Mouse (Mus musculus): ENCODE measurements at regions not wholly inside any gene's neighbourhood (a gene's known extent, or its start where the extent isn't known, plus 50 kb on each side); places are given as distances from the start of the nearest gene placed in this dataset.

DNA sequence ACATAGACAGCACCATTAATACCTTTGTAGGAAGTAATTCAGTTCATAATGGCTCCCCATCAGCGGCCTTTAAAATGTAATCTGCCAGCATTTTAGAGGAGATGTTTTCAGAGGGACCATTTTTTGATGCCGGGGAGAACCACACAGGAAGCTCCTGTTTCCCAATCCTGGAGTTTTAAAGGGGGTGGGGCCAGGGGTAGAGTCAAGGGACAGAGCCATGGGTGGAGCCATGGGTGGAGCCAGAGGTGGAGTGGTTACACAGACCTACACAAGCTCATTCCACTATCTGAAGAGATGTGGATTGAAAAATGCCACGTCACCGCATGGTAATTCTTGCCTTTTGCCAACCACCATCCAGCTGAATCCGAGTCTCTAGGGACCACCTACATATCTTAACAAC lies 67.1 kb upstream of the Plcl2 start:
- H3K4me2 ChIP-seq (ENCODE audit: low read depth, low read length): no peak overlapping the region
- H3K9ac ChIP-seq (ENCODE audit: low read length): no peak overlapping the region
- 0 out of 2 replicates have a peak, but pooled peaks cover 2% of the 10 kb centered on the region for H3K4me1 ChIP-seq (ENCODE audit: control insufficient read depth, insufficient read depth, low read length)
- no peak overlapping the region for H3K4me3 ChIP-seq (ENCODE audit: low read length)
- ATAC-seq (replicated peaks; ENCODE audit: extremely low read depth, insufficient read depth, low FRiP score): no peak
- WGBS: 79% methylated on average over 5 of the region's 5 CpGs
- H3K9me3 ChIP-seq (replicated peaks; ENCODE audit: control insufficient read depth, low read length): no peaks in the 10 kb centered on the region
- H3K27ac ChIP-seq (ENCODE audit: low read length): no peak overlapping the region
- H3K36me3 ChIP-seq (ENCODE audit: control insufficient read depth, insufficient read depth): no peaks in the 10 kb centered on the region
- H3K27me3 ChIP-seq (ENCODE audit: control insufficient read depth, insufficient read depth, low read length): no peaks in the 10 kb centered on the region

DNA sequence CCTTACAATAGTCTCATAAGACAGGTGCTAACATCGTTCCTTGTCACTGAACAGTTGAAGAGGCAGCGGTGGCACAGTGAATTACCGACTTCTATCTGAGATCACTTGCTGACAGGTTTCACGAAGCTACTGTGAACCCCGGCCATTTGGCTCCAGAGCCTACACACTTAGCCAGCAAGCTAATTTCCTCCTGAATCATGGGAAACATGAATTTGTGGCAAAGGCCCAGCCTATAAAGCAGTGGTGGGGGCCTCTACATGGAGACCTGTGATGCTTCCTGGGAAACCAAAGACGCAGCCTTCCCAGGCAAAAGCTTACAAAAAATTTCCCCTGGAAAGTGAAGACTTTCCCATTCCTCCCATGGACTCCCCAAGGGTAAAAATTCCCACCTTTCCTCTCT lies 66.3 kb upstream of the Plcl2 start:
- WGBS: 77% methylated on average over 6 of the region's 6 CpGs
- 0 out of 2 replicates have a peak, but pooled peaks cover 2% of the 10 kb centered on the region for H3K4me1 ChIP-seq (ENCODE audit: control insufficient read depth, insufficient read depth, low read length)
- H3K4me3 ChIP-seq (ENCODE audit: low read length): no peak overlapping the region
- no peak overlapping the region for H3K9ac ChIP-seq (ENCODE audit: low read length)
- no peak for ATAC-seq (replicated peaks; ENCODE audit: extremely low read depth, insufficient read depth, low FRiP score)
- H3K9me3 ChIP-seq (replicated peaks; ENCODE audit: control insufficient read depth, low read length): no peaks in the 10 kb centered on the region
- H3K27ac ChIP-seq (ENCODE audit: low read length): peak overlapping the region; percentile 25; the same call in 1 of the 2 replicates
- H3K27me3 ChIP-seq (ENCODE audit: control insufficient read depth, insufficient read depth, low read length): no peaks in the 10 kb centered on the region
- no peaks in the 10 kb centered on the region for H3K36me3 ChIP-seq (ENCODE audit: control insufficient read depth, insufficient read depth)
- H3K4me2 ChIP-seq (ENCODE audit: low read depth, low read length): no peak overlapping the region

DNA sequence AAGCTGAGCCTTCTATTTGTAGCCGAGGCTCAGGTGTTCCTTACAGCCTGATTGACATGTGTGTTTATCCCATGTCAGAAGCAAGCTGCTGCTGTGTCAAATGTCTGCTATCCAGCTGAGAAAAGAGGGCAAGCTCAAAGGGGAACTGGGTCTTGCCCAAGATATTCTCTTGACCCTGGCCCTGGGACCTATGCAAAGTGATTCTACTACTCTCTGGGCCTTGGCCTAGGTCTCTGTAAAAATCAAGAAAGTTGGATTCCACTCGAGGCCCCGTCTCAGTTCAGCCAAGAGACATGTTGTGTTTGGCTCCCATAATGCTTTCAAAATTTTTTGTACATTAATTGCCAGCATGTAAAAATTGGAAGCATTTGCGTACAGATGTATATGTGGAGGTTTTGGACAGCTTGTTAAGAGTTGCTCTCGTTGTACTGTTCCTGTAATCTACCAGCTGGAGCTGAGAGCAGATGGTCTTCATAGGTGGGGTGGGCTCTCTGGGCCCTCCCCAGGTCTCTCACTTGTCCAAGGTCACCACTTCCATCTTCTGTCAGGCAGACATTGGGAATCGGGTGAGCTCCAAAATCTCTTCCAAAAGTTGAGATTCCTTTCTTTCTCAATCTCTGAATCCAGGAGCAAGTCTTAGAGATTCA lies 65.7 kb upstream of the Plcl2 start:
- WGBS: 68% methylated on average over 6 of the region's 6 CpGs
- ATAC-seq (replicated peaks; ENCODE audit: extremely low read depth, insufficient read depth, low FRiP score): no peak
- Histone ChIP-seq H3K9me3 (replicated peaks; ENCODE audit: control insufficient read depth, low read length) (no peaks in the 10 kb centered on the region), H3K4me3 (ENCODE audit: low read length) (no peak overlapping the region), H3K36me3 (ENCODE audit: control insufficient read depth, insufficient read depth) (no peaks in the 10 kb centered on the region), H3K9ac (ENCODE audit: low read length) (no peak overlapping the region), H3K27ac (ENCODE audit: low read length) (peak overlapping the region; percentile 25; the same call in 1 of the 2 replicates), H3K27me3 (ENCODE audit: control insufficient read depth, insufficient read depth, low read length) (no peaks in the 10 kb centered on the region), H3K4me2 (ENCODE audit: low read depth, low read length) (no peak overlapping the region), H3K4me1 (ENCODE audit: control insufficient read depth, insufficient read depth, low read length) (0 out of 2 replicates have a peak, but pooled peaks cover 2% of the 10 kb centered on the region)

DNA sequence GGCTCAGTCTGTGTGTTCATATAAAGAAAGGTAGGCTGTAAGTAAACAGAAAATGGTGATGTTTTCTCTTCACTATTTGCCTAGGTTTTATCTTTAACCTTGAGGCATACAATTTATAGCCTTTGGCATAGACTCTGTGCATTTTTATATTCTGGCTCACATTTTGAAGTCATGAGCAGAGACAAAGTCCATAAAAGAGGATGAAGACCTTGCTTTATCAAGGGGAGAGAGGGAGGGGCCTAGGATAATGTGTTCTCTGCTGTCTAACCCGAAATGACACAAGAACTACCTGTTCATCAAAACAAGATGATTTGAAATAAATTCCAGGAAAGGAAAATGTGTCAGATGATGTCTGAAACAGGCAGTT lies 65.2 kb upstream of the Plcl2 start:
- WGBS: 72% methylated on average over 1 of the region's 1 CpGs

DNA sequence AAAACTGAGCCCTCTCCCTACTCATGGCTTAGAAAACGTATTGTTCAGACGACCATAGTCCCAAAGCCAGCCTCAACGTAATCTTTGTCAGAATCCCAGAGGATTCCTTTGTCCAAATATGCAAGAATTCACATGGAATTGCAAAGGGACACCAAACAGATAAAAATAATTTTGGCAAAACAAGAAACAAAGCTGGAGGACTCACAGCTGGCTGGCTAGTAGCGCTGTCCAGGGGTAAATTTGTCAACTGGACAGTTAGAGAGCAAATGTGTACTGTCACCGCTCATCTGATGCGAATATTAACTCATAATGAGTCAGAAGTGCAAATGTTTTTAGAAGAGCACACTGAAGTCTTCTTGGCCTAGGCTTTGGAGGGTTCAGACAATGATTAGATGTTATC lies 60.5 kb upstream of the Plcl2 start:
- WGBS: 77% methylated on average over 6 of the region's 6 CpGs
- Histone ChIP-seq H3K4me3 (ENCODE audit: low read length) (no peak overlapping the region), H3K4me1 (ENCODE audit: control insufficient read depth, insufficient read depth, low read length) (no peaks in the 10 kb centered on the region), H3K27me3 (ENCODE audit: control insufficient read depth, insufficient read depth, low read length) (no peaks in the 10 kb centered on the region), H3K36me3 (ENCODE audit: control insufficient read depth, insufficient read depth) (no peaks in the 10 kb centered on the region), H3K4me2 (ENCODE audit: low read depth, low read length) (no peak overlapping the region), H3K27ac (ENCODE audit: low read length) (no peak overlapping the region), H3K9ac (ENCODE audit: low read length) (no peak overlapping the region), H3K9me3 (replicated peaks; ENCODE audit: control insufficient read depth, low read length) (no peaks in the 10 kb centered on the region)
- ATAC-seq (replicated peaks; ENCODE audit: extremely low read depth, insufficient read depth, low FRiP score): no peak

More for the DNA sequence above, 65.2 kb upstream of the Plcl2 start:
- no peak overlapping the region for H3K4me3 ChIP-seq (ENCODE audit: low read length)
- H3K4me1 ChIP-seq (ENCODE audit: control insufficient read depth, insufficient read depth, low read length): 0 out of 2 replicates have a peak, but pooled peaks cover 2% of the 10 kb centered on the region
- H3K27ac ChIP-seq (ENCODE audit: low read length): no peak overlapping the region
- ATAC-seq (replicated peaks; ENCODE audit: extremely low read depth, insufficient read depth, low FRiP score): no peak
- no peak overlapping the region for H3K9ac ChIP-seq (ENCODE audit: low read length)
- H3K4me2 ChIP-seq (ENCODE audit: low read depth, low read length): no peak overlapping the region
- no peaks in the 10 kb centered on the region for H3K9me3 ChIP-seq (replicated peaks; ENCODE audit: control insufficient read depth, low read length)
- H3K36me3 ChIP-seq (ENCODE audit: control insufficient read depth, insufficient read depth): no peaks in the 10 kb centered on the region
- H3K27me3 ChIP-seq (ENCODE audit: control insufficient read depth, insufficient read depth, low read length): no peaks in the 10 kb centered on the region

DNA sequence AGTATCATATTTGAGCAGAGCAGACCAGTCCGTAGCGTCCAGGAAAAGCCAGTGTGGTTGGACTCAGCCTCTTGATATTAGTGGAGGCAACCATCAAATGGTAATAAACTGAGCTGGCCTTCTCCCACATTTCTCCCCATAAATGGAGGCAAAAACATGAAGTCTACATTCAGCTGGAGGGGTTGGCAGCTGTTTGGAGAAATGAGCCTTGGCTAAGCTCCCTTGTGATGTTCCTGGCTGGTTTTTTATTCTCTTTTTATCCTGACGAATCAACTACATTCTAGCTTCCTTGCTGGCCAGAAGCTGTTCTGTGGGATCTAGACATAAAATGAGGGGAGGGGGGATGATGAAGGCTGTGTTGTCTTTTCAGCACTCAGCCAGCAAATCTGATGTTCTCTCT lies 57.6 kb upstream of the Plcl2 start:
- H3K4me2 ChIP-seq (ENCODE audit: low read depth, low read length): no peak overlapping the region
- WGBS: 83% methylated on average over 3 of the region's 3 CpGs
- H3K4me1 ChIP-seq (ENCODE audit: control insufficient read depth, insufficient read depth, low read length): no peaks in the 10 kb centered on the region
- no peak overlapping the region for H3K4me3 ChIP-seq (ENCODE audit: low read length)
- no peaks in the 10 kb centered on the region for H3K27me3 ChIP-seq (ENCODE audit: control insufficient read depth, insufficient read depth, low read length)
- H3K27ac ChIP-seq (ENCODE audit: low read length): no peak overlapping the region
- H3K36me3 ChIP-seq (ENCODE audit: control insufficient read depth, insufficient read depth): no peaks in the 10 kb centered on the region
- H3K9me3 ChIP-seq (replicated peaks; ENCODE audit: control insufficient read depth, low read length): no peaks in the 10 kb centered on the region
- no peak for ATAC-seq (replicated peaks; ENCODE audit: extremely low read depth, insufficient read depth, low FRiP score)
- H3K9ac ChIP-seq (ENCODE audit: low read length): no peak overlapping the region

DNA sequence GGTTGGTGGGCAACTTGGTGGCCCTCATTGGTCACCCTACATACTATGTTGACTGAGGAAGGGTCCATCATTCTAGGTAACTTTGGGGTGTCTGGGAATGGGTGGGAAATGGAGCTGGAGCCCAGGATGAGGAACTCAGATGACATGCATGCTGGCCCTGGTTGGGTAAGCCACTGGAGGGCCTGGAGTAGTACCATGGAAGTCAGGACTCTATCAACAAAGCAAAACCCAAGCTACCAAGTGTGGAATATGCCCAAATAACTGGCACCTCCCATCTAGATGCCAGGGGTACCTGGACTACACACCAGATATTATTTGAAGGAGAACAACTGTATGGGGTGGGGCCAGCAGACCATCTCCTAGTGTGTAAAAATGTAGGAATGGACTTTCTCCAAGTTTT lies 55.7 kb upstream of the Plcl2 start:
- no peak overlapping the region for H3K4me2 ChIP-seq (ENCODE audit: low read depth, low read length)
- no peak overlapping the region for H3K27ac ChIP-seq (ENCODE audit: low read length)
- no peak overlapping the region for H3K4me3 ChIP-seq (ENCODE audit: low read length)
- H3K9me3 ChIP-seq (replicated peaks; ENCODE audit: control insufficient read depth, low read length): no peaks in the 10 kb centered on the region
- no peak for ATAC-seq (replicated peaks; ENCODE audit: extremely low read depth, insufficient read depth, low FRiP score)
- no peaks in the 10 kb centered on the region for H3K27me3 ChIP-seq (ENCODE audit: control insufficient read depth, insufficient read depth, low read length)
- no peaks in the 10 kb centered on the region for H3K4me1 ChIP-seq (ENCODE audit: control insufficient read depth, insufficient read depth, low read length)
- no peak overlapping the region for H3K9ac ChIP-seq (ENCODE audit: low read length)
- H3K36me3 ChIP-seq (ENCODE audit: control insufficient read depth, insufficient read depth): no peaks in the 10 kb centered on the region

DNA sequence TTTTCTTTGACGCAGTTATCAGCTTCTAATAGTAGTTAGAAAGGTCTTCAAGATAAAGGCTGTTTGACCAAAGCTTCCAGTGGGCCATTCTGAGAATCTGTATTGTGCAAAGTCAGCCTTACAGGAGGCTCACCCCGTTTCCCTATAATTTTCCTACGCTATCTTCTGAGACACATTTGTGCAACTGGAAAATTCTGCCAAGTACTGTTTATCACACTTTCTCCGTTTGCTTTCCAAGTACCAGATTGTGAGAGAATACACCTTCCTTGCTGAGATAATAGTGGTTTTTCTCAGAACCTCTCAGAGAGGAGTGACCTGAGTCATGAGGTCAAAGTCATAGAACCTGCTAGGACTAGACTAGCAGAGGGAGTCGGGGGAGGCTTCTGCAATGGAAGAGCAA lies 55.2 kb upstream of the Plcl2 start:
- no peaks in the 10 kb centered on the region for H3K27me3 ChIP-seq (ENCODE audit: control insufficient read depth, insufficient read depth, low read length)
- H3K9me3 ChIP-seq (replicated peaks; ENCODE audit: control insufficient read depth, low read length): no peaks in the 10 kb centered on the region
- H3K4me3 ChIP-seq (ENCODE audit: low read length): no peak overlapping the region
- H3K27ac ChIP-seq (ENCODE audit: low read length): no peak overlapping the region
- no peaks in the 10 kb centered on the region for H3K36me3 ChIP-seq (ENCODE audit: control insufficient read depth, insufficient read depth)
- H3K4me1 ChIP-seq (ENCODE audit: control insufficient read depth, insufficient read depth, low read length): no peaks in the 10 kb centered on the region
- WGBS: 54% methylated on average over 5 of the region's 5 CpGs
- H3K9ac ChIP-seq (ENCODE audit: low read length): no peak overlapping the region
- no peak overlapping the region for H3K4me2 ChIP-seq (ENCODE audit: low read depth, low read length)
- no peak for ATAC-seq (replicated peaks; ENCODE audit: extremely low read depth, insufficient read depth, low FRiP score)

DNA sequence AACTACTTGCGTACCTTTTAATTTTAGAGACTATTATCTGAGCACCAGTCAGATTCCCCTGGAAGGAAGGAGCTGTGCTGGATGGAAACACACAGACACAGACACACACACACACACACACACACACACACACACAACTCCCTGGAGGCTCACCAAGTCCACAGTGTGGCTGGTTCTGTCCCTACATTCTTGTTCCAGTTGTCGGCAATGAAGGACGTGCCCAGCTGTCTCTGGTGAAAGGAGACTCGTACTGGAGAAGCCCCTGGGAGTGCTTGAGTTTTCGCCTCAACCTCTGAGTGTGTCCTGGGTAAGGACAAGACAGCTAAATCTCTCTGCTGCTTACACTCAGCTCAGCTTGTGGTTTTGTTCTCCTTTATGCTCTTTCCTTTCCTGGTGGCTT lies 54.3 kb upstream of the Plcl2 start:
- Histone ChIP-seq H3K4me1 (ENCODE audit: control insufficient read depth, insufficient read depth, low read length) (no peaks in the 10 kb centered on the region), H3K4me3 (ENCODE audit: low read length) (no peak overlapping the region), H3K9ac (ENCODE audit: low read length) (no peak overlapping the region), H3K27me3 (ENCODE audit: control insufficient read depth, insufficient read depth, low read length) (no peaks in the 10 kb centered on the region), H3K4me2 (ENCODE audit: low read depth, low read length) (no peak overlapping the region), H3K27ac (ENCODE audit: low read length) (no peak overlapping the region), H3K36me3 (ENCODE audit: control insufficient read depth, insufficient read depth) (no peaks in the 10 kb centered on the region), H3K9me3 (replicated peaks; ENCODE audit: control insufficient read depth, low read length) (no peaks in the 10 kb centered on the region)
- WGBS: 73% methylated on average over 5 of the region's 5 CpGs
- ATAC-seq (replicated peaks; ENCODE audit: extremely low read depth, insufficient read depth, low FRiP score): no peak

All from heart, embryonic 16.5 days (tissue).